Mouse (Mus musculus): ENCODE measurements around the gene Mgst2.
A peak's percentile ranks its signal among the peaks of the same experiment; 100 is the strongest.

- TF ChIP-seq CTCF (IDR thresholded peaks at IDR 0.05; ENCODE audit: low read depth) (peak; percentile 33; the same call in 1 of the 2 replicates), EP300 (IDR thresholded peaks at IDR 0.05; ENCODE audit: low read depth) (no peak)
Measured at GRCm38 (mm10) chr3:51651149-51651548, 9.0 kb upstream of the Mgst2 start.

Measured in heart, postnatal 0 days (tissue).